Mouse (Mus musculus) myocyte (in vitro differentiated cells): ENCODE data around the gene Fam163a.

Experiments
- POLR2A ChIP-seq: IDR thresholded peaks from one replicate; pipeline ENCODE4 v1.6.1; 2011; ENCODE audit warnings: low read depth, mild to moderate bottlenecking, control low read depth, moderate library complexity; ENCODE audit not compliant: insufficient read length
- POLR2AphosphoS2 ChIP-seq: IDR thresholded peaks from one replicate; pipeline ENCODE4 v1.6.1; 2011; ENCODE audit warnings: low read depth, control low read depth; ENCODE audit not compliant: insufficient read length
- REST ChIP-seq: IDR thresholded peaks from one replicate; pipeline ENCODE4 v1.6.1; 2011; ENCODE audit warnings: mild to moderate bottlenecking, control low read depth, moderate library complexity; ENCODE audit not compliant: insufficient read depth, insufficient read length
- TCF12 ChIP-seq: IDR thresholded peaks from one replicate; pipeline ENCODE4 v1.6.1; 2011; ENCODE audit warnings: mild to moderate bottlenecking, control low read depth; ENCODE audit not compliant: poor library complexity, insufficient read depth, severe bottlenecking
- USF1 ChIP-seq: IDR thresholded peaks from one replicate; pipeline ENCODE4 v1.6.1; 2011; ENCODE audit warnings: low read depth, mild to moderate bottlenecking, control low read depth, moderate library complexity

GRCm38 (mm10) chr1:156062193-156062592, 142.6 kb downstream of the Fam163a start:
- TF ChIP-seq POLR2A (no peak), TCF12 (no peak), POLR2AphosphoS2 (no peak), USF1 (no peak), REST (no peak)
